Mouse (Mus musculus): ENCODE results near the gene Nhlrc3. TPM values are rescaled to one million over a fixed set of nuclear protein-coding genes. Genes with fewer than 3 reads are reported as not detected.

Nhlrc3 gene
- total RNA-seq (2014; fragmentation: Nextera tagmentation) (8.2 and 15.1 TPM in 2 replicates), total RNA-seq (2017) (6.9 and 8.5 TPM in 2 replicates)

DNA sequence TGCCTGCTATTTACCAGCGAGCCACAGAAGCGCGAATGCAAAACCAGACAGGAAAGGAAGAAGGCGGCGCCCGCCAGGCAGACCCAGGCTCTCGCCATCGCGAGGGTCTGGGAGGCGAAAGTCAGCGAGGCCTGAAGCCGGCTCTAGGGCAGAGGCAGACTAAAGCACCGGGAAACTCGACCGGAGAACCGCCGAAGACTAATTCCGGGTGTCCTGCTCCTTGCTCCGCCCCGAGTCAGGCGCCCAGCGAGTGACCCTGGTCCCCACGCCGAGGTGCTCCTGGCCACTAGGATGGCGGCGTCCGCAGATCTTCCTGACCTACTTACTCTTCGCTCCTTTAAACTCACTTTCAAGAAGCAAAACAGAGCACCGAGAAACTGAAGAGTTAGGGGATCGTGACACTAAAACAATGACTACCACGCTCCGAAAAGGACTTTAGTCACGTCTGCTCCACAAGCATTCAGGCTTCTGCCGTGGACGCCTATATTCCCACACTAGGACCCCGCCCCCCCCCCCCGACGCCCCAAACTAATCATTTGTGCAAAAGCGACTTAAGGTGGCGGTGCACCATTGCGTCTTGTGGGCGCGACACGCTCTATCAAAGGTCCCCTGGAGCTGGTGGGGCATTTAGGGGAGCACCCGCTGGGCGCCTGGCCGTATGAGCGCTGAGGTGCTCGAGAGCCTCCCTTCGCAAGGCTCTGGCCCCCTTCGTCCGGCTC is at the start of gene Nhlrc3, which contains the start of gene Proser1:
TSS of gene Nhlrc3 (minus strand) at position 287 of the 719 bp plus-strand sequence.
TSS of gene Proser1 (plus strand) at position 621 of the 719 bp plus-strand sequence.
- peak; percentile 86 for ATAC-seq (replicated peaks; ENCODE audit: low FRiP score, low TSS enrichment, poor library complexity, severe bottlenecking)

DNA sequence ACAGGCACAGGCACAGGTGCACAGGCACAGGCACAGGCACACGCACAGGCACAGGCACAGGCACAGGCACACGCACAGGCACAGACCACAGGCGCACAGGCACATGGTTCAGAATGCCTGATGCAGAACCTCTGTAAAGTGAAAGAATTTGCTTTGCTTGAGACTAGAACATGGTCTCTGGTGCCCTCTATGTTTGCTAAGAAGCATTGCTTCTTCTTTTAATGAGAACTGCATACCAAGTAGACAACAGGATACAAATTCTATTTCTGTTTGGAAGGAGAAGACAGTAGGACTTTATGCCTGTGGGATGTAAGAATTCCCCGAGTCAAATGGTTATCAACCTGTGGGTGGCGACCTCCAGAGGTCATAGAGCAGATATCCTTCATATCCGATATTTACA is 39.3 kb upstream of the Nhlrc3 start:
- ATAC-seq (replicated peaks; ENCODE audit: low FRiP score, low TSS enrichment, poor library complexity, severe bottlenecking) = peak; percentile 73; the same call in 1 of the 2 replicates

DNA sequence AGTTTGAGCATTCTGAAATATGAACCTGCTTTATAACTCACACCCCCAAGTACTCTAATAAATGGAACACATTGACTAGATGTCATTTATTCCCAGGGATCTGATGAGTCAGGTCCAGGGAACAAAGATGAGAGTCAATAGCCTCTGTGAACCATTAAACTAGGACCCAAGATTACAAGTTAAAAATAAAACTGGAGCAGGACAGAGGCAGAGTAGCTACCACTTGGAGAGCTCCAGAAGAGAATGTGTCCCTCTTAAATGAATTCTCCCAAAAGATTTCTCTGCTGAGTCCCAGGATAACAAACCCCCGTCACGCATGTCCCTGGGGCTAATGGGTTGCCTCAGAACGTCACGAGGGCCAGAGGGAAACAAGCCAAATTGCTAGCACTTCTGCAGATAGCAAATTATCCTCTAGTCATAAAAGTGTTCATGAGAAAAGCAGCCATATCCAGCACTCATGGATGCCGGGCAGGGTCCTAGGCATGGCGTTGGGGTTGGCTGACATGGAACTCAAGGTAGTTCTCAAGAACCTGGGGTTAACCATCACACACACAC is 35.3 kb upstream of the Nhlrc3 start:
- ATAC-seq (replicated peaks; ENCODE audit: low FRiP score, low TSS enrichment, poor library complexity, severe bottlenecking) = no peak

DNA sequence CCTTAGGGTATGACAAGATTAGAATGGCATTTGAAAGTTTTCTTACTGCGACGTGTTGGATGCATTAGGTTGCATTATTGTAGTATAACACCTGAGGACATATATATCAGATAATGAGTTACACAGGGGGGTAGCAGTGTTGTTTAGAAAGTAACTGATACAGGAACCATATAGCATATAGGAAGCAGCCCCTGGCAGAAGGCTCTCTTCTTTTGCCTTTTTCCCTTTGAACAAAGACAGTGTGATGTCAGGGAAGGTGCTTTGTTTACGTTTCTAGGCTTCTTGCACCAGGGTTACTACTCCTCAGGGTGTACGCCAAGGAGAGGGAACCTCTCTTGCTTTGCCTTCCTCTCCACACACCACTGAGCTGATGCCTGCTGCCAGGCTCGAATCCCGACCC is 25.2 kb upstream of the Nhlrc3 start, which contains the start of gene Stoml3:
TSS of gene Stoml3 (plus strand) at position 301 of the 400 bp plus-strand sequence.
- ATAC-seq (replicated peaks; ENCODE audit: low FRiP score, low TSS enrichment, poor library complexity, severe bottlenecking) = no peak

DNA sequence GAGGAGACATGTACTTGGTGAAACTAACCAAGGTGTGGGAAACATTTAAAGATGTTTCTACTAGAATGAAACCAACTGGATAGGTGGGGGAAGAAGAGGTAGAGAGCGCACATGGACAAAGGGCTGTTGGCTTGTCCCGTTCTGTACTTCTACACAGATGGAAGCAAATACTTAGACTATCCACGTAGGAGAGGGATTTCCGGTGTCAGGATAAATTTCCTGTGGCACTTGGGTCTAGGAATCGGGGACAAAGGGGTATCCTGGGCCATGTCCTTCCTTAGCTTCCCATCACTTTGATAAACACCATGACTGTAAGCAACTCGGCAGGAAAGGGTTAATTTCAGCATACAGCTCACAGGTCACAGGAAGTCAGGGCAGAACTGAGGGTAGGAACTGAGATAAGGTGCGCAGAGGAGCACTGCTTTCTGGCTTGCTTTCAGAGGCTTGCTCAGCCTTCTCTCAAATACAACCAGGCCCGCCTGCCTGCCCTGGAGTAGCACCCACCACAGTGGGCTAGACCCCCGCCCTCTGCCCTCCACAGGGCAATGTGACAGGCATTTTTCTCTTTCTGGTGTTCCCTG is 24.0 kb upstream of the Nhlrc3 start:
- 0 out of 2 replicates have a peak, but pooled peaks have one; percentile 46 for ATAC-seq (replicated peaks; ENCODE audit: low FRiP score, low TSS enrichment, poor library complexity, severe bottlenecking)

DNA sequence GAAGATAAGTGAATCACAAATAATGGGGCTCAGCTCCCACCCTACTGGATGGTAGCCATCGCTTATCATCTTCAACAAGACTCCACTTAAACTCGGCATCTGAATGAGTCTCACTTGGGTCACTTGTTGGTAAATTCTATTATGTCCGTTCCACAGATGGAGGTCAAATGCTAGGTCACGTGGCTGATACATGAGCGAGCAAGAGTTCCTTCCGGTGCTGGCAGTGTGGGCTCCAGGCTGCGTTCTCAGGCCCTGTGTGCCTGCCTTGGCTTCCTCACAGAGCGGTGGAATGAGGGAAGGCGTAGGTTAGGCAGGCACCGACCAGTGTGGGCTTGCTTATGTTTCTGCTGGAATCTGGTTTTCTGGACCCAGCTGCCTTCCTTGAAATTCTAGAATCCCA is 23.4 kb upstream of the Nhlrc3 start:
- ATAC-seq (replicated peaks; ENCODE audit: low FRiP score, low TSS enrichment, poor library complexity, severe bottlenecking) = no peak

DNA sequence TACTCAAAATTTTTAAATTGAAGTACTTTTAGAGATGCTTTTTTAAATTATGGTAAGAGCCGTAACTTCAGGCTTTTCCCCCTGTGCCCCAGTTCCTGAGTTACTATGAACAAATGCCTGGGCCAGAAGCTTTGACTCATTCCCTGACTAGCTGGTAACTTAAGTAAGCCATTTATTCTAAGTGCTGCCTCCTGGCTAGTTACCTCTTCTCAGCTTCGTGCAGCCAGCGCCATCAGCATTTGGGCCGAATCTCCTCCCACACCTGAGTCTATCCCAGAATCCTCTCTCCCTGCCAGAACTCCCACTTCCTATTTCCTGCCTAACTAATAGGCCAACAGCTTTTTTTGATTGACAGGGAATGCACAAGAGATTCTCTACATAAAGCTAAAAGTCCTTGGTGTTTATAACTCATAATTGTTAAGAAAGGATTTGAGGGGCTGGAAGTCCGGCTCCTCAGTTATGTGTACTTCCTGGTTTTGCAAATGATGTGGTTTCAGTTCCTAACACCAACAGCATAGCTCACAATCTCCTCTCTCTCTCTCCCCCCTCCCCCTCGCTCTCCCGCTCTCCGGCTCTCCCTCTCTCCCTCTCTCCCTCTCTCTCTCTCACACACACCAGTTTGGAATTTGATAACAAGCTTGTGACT is 20.4 kb upstream of the Nhlrc3 start:
- ATAC-seq (replicated peaks; ENCODE audit: low FRiP score, low TSS enrichment, poor library complexity, severe bottlenecking) = no peak

DNA sequence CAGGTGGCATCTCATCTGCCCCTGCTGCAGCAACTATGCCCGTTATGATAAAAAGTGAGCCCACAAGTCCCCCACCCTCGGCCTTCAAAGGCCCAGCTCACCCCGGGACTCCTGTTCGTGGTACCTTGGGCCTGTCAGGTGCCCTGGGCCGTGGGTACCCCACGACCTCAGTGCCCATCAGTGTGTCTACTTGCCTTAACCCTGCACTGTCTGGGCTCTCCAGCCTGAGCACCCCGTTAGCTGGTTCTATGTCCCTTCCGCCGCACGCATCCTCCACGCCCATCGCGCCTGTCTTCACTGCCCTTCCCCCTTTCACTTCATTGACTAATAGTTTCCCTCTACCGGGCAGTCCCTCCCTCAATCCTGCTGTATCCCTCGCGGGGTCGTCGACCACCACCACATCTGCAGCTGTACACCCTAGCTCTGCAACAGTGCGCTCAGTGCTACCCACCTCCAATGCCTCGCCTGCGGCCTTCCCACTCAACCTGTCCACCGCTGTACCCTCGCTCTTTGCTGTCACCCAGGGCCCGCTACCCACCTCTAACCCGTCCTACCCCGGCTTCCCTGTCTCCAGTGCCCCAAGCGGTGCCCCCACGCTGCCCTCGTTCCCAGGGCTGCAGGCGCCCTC is 15.4 kb upstream of the Nhlrc3 start:
- no peak for ATAC-seq (replicated peaks; ENCODE audit: low FRiP score, low TSS enrichment, poor library complexity, severe bottlenecking)

DNA sequence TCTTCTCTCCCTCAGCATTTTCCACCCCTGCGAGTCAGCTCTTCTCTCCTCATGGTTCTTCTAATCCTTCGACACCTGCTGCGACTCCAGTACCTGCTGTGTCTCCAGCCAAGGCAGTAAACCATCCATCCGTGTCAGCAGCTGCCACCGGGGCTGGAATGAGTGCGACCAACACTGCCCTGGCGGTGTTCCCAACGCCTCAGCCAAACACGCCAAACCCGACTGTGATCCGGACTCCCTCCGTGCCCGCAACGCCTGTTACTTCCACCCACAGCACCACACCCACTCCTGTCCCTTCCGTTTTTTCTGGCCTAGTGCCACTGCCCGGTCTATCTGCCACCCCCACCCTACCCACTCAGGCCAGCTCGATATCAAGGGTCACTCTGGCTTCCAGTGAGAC is 14.3 kb upstream of the Nhlrc3 start:
- no peak for ATAC-seq (replicated peaks; ENCODE audit: low FRiP score, low TSS enrichment, poor library complexity, severe bottlenecking)

DNA sequence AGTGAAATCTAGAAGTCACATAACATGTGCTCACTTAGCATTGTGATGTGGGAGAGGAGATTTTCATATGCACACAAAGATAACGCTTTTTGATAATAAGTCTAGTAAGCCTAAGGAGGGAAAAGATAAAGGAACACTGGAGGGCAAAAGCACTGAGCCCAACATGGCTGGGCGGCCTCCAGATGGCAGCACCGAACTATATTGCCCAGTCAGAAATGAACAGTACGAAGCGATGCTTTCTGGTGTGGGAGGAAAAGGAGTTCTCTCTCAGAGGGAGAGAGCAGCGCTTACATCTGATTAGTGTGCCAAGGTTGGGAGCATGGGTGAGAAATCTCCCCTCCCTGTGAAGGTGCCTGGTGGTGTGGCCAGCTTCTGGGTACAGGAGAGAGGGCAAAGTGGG is 12.8 kb upstream of the Nhlrc3 start:
- peak; percentile 88 for ATAC-seq (replicated peaks; ENCODE audit: low FRiP score, low TSS enrichment, poor library complexity, severe bottlenecking)

DNA sequence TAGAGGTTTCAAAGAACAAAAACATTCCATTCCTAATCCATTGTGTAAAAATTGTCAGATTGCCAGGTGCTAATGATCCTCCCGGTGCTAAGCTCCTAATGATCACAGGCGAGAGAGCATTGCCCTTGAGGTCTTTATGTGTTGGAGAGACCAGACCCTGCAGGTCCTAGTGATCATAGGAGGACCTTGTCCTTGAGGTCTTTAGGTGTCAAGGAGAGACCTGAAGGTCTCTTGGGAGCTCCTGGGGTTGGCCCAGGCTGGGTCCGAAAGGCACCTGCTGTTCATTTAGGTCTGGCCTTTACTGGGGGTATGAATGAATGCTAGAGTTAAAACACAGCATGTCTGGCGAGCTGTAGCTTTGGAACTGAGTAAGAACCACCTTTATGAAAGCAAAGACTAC is 11.0 kb upstream of the Nhlrc3 start:
- no peak for ATAC-seq (replicated peaks; ENCODE audit: low FRiP score, low TSS enrichment, poor library complexity, severe bottlenecking)

DNA sequence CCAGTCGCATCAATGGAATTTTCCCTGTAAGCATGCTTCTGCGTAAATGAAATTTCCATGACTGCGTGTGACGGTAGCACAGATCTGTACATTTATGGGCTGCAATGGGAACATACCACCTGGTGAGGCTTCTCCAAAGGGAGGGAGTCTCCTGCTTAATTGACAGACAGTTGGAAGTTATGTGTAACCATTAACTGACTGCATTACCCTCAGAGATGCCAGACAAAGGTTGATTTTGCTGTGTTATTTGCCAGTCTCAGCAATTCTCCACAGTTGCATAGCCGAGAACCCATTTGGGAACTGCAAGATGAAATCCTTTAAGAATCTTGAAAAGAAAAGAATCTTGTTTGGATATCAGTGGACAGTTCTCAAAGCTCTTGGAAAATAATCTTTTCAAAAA is 8.9 kb upstream of the Nhlrc3 start:
- ATAC-seq (replicated peaks; ENCODE audit: low FRiP score, low TSS enrichment, poor library complexity, severe bottlenecking) = no peak

DNA sequence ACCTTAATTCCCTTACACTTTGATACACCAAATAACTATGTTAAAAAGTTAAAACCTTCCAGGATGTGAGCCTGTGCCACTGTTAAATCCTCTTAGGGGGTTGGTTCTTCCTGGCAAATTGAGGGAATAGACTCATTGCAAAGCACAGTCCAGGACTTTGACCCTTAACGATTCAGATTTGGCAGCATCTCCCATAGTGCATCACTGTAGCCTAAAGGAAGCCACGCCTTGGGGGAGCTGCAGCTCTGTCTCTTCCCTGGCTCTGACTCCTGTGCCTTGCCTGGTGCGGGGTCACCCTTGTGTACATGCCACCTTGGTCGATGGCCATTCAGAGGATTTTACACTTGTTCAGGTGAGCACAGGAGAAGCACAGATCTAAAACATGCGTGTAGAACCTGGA is 6.5 kb upstream of the Nhlrc3 start:
- ATAC-seq (replicated peaks; ENCODE audit: low FRiP score, low TSS enrichment, poor library complexity, severe bottlenecking) = no peak

DNA sequence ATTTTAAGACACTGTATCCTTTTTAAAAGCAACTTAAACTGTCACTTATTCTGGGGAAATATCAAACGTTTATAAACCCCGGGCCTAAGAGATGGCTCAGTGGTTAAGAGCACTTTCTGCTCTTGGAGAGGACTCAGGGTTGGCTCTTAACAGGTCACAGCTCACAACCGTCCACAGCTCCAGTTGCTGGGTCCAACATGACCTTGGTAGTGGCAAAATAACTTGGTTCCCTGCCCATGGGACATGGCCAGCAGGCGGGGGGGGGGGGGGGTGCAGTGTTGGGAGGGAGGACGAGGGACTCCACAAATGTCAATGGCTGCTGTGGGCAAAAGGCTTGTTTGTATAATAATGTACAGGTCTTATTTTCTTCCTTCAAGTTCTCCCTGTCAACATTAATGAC is 4.2 kb upstream of the Nhlrc3 start:
- no peak for ATAC-seq (replicated peaks; ENCODE audit: low FRiP score, low TSS enrichment, poor library complexity, severe bottlenecking)

DNA sequence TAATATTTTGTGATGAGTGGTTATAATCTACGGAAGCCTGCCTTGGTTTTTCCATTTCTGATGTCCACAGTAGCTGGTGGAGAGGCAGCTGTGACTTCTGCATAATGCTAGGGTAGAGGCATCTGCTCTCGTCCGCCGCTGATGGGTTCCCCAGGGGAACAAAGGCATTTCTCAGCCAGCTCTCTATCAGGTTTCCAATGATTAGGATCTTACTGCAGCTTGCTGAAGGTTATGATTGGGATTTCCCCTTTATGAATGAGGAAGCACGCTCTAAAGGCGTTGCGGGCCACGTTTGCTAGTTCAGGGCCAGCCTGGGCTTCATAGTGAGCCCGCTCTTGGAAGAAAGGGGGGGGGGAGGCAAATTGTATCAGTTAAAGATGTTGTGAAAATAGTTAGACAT is 3.3 kb upstream of the Nhlrc3 start:
- no peak for ATAC-seq (replicated peaks; ENCODE audit: low FRiP score, low TSS enrichment, poor library complexity, severe bottlenecking)

DNA sequence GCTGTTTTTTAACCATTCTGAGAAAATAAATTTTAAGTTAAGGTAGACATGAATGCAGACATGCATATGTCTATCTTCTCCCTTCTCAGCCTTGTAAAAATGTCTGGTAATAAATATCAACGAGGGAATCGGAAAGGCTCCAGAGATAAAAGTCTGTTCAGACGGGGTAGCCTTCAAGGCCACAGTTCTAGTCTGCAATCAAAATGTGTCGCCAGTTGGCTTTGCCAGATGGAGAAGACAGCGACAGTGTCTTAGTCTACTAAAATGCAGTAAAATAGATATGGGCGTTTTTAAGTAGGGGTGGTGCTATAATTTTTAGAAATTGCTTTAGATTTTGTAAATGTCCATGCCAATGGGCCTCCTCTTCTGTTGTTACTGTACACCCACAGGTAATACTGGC is 2.2 kb upstream of the Nhlrc3 start:
- ATAC-seq (replicated peaks; ENCODE audit: low FRiP score, low TSS enrichment, poor library complexity, severe bottlenecking) = no peak

DNA sequence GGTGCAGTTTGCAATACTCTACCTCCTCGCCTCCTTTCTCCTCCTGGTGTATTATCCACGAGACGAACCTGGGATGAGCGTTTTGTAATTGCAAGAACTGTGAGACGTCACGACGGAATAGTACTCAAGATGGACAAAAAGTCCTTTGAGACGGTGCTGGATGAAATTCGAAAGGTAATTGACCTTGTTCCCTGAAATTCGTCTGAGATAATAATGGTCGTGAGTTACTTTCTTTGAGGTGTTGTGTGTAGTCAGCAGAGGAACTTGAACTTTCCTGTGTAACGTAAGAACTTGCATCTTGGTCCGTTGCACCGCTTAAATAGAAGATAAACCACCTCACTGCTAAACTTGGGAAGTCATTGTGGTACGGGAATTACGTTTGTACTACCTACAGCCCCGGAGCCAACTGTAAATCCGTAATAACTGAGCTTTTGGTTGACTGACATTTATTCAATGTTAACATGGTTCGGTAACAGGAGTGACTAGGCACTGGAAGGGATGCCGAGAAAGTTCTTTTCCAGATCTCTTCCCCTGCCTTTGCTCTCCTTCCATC is 1.1 kb upstream of the Nhlrc3 start:
- no peak; the same call in 1 of the 2 replicates for ATAC-seq (replicated peaks; ENCODE audit: low FRiP score, low TSS enrichment, poor library complexity, severe bottlenecking)

DNA sequence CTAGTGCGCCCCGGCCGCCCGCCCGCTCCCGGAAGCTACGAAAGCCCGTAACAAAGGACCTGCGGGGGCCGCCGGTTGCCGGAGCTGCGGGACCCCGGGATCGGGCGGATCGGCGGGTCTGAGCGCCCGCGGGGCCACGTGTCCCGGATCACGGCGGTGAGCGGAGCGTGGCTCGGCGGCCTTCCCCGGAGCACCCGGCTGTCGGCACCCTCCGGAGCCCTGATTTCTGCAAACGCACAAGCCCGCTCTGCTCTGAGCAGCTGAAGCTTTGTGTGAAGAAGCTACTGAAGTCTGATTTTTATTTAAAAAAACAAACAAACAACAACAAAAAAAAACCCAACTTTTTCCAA is 608 bp upstream of the Nhlrc3 start:
- ATAC-seq (replicated peaks; ENCODE audit: low FRiP score, low TSS enrichment, poor library complexity, severe bottlenecking) = no peak; the same call in 1 of the 2 replicates

DNA sequence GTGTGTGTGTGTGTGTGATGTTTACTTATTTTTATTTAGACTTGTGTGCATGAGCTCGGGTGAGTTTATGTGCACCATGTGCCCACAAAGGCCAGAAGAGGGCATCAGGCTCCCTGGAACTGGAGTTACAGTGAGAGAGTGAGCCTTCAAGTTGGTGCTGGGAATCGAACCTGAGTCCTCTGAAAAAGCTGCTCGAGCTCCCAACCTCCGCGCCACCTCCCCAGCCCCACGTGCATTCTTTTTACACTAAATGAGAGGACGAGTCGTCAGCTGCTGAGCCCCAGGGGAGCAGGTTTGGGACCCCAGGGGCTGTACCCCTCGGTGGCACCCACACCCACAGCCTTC is 459 bp downstream of the Nhlrc3 start:
- peak; percentile 12 for ATAC-seq (replicated peaks; ENCODE audit: low FRiP score, low TSS enrichment, poor library complexity, severe bottlenecking)

DNA sequence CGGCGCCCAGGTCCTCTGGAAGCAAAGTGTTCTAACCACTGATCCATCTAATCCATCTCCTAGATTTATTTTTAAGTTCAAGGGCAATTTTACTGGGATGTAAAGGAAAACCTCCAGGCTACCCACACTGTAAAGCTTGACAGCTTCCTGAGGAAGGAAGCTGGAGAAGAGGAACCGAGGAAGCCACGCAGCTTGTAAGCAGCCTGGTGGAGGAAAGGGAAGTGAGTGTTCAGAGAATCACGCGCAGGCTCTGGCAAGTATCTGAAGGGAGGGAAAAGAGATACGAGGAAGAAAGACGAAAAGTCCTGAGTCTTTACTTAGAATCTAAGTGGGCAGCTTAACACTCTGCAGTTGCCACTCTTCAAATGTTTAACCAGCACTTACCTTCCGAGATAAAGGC is 3.0 kb downstream of the Nhlrc3 start:
- no peak for ATAC-seq (replicated peaks; ENCODE audit: low FRiP score, low TSS enrichment, poor library complexity, severe bottlenecking)
